Mouse (Mus musculus) neural tube, embryonic 15.5 days (tissue): ENCODE data around the gene Ugt1a8. TPM values are rescaled to one million over a fixed set of nuclear protein-coding genes. Genes with fewer than 3 reads are reported as not detected.
"Not testable (repeated sequence)": the region's sequence is repeated elsewhere in the genome, so short reads cannot be mapped to it uniquely, and the experiment has no call there.

Source experiments
- ATAC-seq: fragments of 200-750 bp; cut with Nextera tagmentation; 2 replicates; pipeline ENCODE4 v1.8.0; 2017; ENCODE audit warnings: mild to moderate bottlenecking, moderate TSS enrichment, moderate library complexity; ENCODE audit not compliant: low FRiP score
- H3K27ac ChIP-seq: fragments of 300-500 bp; sonication (generic); replicated peaks from 2 replicates; pipeline ENCODE4 v1.5.1; 2015; ENCODE audit warnings: mild to moderate bottlenecking, inconsistent platforms
- H3K27me3 ChIP-seq: fragments of 300-500 bp; sonication (generic); replicated peaks from 2 replicates; pipeline ENCODE4 v1.6.1; 2015; ENCODE audit warnings: inconsistent platforms
- H3K36me3 ChIP-seq: fragments of 300-500 bp; sonication (generic); 2 replicates; pipeline ENCODE4 v1.6.1; 2015; ENCODE audit warnings: inconsistent platforms
- H3K4me1 ChIP-seq: fragments of 300-500 bp; sonication (generic); 2 replicates; pipeline ENCODE4 v1.6.1; 2015; ENCODE audit warnings: inconsistent platforms
- H3K4me2 ChIP-seq: fragments of 300-500 bp; sonication (generic); 2 replicates; pipeline ENCODE4 v1.6.1; 2015; ENCODE audit warnings: inconsistent platforms, mild to moderate bottlenecking, moderate library complexity
- H3K4me3 ChIP-seq: fragments of 300-500 bp; sonication (generic); replicated peaks from 2 replicates; pipeline ENCODE4 v1.5.1; 2015; ENCODE audit warnings: mild to moderate bottlenecking, inconsistent platforms
- H3K9ac ChIP-seq: fragments of 300-500 bp; sonication (generic); replicated peaks from 2 replicates; pipeline ENCODE4 v1.6.1; 2015; ENCODE audit warnings: mild to moderate bottlenecking, inconsistent platforms
- H3K9me3 ChIP-seq: fragments of 300-500 bp; sonication (generic); replicated peaks from 2 replicates; pipeline ENCODE4 v1.6.1; 2016; ENCODE audit warnings: inconsistent platforms
- WGBS: fragments of 180-500 bp; shearing (Covaris S2); methylation state at CpG from one replicate; pipeline ENCODE4 v1.1.7; 2015; ENCODE audit warnings: mixed read lengths; 5-methylcytosine and 5-hydroxymethylcytosine counted together
- polyA plus RNA-seq: library from polyadenylated mRNA; unstranded; fragments of >200 nt; fragmentation: Nextera tagmentation; extraction: Ambion mirVana; gene quantifications from 2 replicates; pipeline ENCODE4 v1.2.1, GENCODE M21; 2015

The Ugt1a8 gene
- polyA plus RNA-seq, 1 experiment from 2014 or later, result not detected

DNA sequence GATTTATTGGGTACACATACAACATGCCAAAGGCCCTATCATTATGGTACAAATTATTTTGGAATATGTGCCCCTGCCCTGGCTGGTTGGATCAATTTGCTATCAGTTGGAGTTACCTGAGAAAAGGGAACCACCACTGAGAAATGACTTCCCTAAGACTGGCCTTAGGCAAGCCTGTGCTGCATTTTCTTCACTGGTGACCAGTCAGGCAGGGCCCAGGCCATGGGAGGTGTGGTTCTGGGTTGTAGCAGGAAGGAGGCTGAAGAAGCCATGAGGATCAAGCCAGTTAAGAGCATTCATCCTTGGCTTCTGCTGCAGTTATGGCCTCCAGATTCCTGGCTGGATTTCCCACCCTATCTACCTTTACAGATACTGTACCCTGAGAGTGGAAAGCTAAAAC, 4.7 kb downstream of the Ugt1a8 start:
- H3K27me3 ChIP-seq, result no peaks in the 10 kb centered on the region
- no peak overlapping the region for H3K9ac ChIP-seq
- no peak overlapping the region for H3K4me2 ChIP-seq
- H3K4me1 ChIP-seq, result peaks cover 3% of the 10 kb centered on the region; the same call in 1 of the 2 replicates
- H3K9me3 ChIP-seq, result no peaks in the 10 kb centered on the region
- no peak overlapping the region for H3K27ac ChIP-seq
- no peak for ATAC-seq
- no peaks in the 10 kb centered on the region for H3K36me3 ChIP-seq
- no peak overlapping the region for H3K4me3 ChIP-seq

DNA sequence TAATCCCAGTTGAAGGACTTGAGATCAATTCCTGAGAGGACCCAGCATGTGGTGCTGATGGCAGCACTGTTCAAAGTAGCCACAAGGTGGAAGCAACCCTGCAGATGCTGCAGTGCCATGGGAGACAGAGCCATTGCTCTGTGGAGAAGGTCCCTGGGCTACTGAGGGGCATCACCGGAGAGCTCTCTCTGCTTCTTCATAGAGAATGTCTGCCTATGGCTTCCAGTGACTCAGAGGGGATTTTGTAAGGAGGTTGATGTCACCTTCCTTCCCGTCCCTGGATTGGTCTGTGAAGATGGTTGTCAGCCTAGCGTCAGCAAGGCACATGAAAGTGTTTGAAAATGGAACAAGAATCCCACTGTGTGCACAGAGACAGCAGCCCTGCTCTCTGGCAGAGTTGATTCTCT, 6.7 kb downstream of the Ugt1a8 start:
- 81% methylated on average over 3 of the region's 3 CpGs for WGBS
- not testable (repeated sequence) for H3K36me3 ChIP-seq, H3K4me1 ChIP-seq, H3K9ac ChIP-seq, ATAC-seq, H3K9me3 ChIP-seq, H3K4me3 ChIP-seq, H3K27me3 ChIP-seq, H3K4me2 ChIP-seq
- 0 out of 2 replicates have a peak overlapping the region, but pooled peaks have one; percentile 33 for H3K27ac ChIP-seq

DNA sequence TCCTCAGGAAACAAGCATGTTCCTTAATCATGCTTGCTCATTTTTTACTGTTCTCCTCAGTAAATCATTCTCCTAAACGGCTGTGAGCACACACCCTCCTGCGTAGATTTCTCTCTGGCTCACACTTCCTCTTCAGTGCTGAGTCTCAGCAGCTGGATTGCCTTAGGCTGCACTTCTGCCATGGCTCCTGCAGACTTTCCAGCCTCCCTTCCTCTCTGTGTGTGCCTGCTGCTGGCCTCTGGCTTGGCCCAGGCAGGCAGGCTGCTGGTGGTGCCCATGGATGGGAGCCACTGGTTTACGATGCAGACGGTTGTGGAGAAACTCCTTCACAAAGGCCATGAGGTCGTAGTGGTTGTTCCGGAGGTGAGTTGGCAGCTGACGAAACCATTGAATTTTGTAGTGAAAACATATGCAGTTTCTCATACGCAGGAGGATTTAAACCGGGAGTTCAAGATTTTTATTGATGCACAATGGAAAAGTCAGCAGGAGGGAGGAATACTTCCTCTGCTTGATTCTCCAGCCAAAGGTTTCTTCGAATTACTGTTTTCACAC, 7.4 kb downstream of the Ugt1a8 start, which contains the start of gene Ugt1a7c:
Gene Ugt1a7c (plus strand): TSS at position 122 of the 552 bp plus-strand sequence.
- Histone ChIP-seq H3K4me3 (no peak within 1 kb of the TSS), H3K9ac (no peak within 1 kb of the TSS), H3K4me1 (peaks cover 3% of the 10 kb centered on the region; the same call in 1 of the 2 replicates), H3K27ac (0 out of 2 replicates have a peak within 1 kb of the TSS, but pooled peaks have one; percentile 33), H3K27me3 (no peaks in the 10 kb centered on the region), H3K4me2 (no peak within 1 kb of the TSS), H3K36me3 (no peaks in the 10 kb centered on the region), H3K9me3 (no peaks in the 10 kb centered on the region)
- ATAC-seq, result no peak
- 60% methylated on average over 10 of the region's 10 CpGs for WGBS

DNA sequence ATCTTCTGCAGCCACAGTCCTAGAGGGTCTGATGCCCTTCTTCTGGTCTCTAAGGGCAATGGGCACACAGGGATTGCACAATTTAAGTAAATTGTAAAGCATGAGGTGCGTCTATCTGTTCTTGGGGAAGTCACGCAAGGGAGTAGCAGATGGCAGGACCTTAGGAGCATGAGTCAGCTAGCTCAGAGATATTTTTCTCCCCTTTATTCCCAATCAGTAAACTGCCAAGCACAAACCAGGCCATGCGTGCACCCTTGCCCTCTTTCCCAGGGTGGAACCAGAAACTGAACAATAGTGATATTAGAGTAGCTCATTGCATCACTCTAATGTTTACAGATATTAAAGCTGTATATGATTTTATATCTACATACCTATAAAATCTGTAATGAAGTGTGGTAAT, 10.9 kb downstream of the Ugt1a8 start:
- not testable (repeated sequence) for H3K9ac ChIP-seq, H3K36me3 ChIP-seq, H3K4me1 ChIP-seq, H3K27me3 ChIP-seq, H3K4me3 ChIP-seq, H3K9me3 ChIP-seq, H3K27ac ChIP-seq, H3K4me2 ChIP-seq, ATAC-seq
- 89% methylated on average over 3 of the region's 3 CpGs for WGBS

DNA sequence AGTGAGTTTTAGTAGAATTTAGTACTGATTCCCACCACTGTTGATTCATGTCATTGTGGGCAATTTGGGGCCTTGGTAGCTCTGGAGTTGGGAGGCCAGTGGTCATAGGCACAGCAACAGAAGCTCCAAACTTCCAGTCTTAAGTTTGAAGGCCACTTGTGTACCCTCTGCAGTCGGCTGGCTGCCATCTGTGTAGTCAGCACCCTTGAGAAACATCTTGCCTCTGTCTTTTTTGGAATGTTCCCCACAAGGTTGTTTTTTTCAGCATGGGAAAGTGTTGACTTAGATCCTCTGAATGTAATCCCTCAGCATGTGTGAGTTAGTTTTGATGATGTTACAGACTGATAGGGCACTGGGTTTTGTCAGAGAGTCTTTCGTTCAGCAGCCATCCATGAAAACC, 12.1 kb downstream of the Ugt1a8 start:
- not testable (repeated sequence) for ATAC-seq, H3K9me3 ChIP-seq, H3K9ac ChIP-seq, H3K27me3 ChIP-seq, H3K27ac ChIP-seq, H3K4me3 ChIP-seq, H3K4me2 ChIP-seq, H3K4me1 ChIP-seq, H3K36me3 ChIP-seq
- 89% methylated on average over 2 of the region's 2 CpGs for WGBS

DNA sequence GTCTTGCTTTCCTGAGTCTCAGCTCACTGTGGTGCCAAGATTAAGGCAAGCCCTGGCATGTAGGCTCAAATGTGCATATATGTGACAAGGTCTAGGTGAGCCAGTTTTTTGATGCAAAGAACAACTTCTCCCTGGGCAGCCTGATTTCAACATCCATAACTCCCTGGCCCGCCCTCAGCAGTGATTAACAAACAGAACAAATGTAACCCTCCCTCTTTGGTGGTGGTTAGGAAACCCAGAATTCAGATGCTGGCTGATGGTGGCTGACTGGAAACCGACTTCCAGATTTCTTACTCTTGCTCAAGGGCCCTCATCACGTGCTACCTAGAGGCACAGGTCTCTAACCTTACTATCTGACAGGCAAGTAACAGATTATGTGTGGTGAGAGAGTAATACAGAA, 15.4 kb downstream of the Ugt1a8 start, which contains the start of gene Ugt1a6b:
Gene Ugt1a6b (plus strand): TSS at position 234 of the 400 bp plus-strand sequence.
- not testable (repeated sequence) for ATAC-seq, H3K9ac ChIP-seq
- WGBS, result 76% methylated on average over 3 of the region's 3 CpGs

DNA sequence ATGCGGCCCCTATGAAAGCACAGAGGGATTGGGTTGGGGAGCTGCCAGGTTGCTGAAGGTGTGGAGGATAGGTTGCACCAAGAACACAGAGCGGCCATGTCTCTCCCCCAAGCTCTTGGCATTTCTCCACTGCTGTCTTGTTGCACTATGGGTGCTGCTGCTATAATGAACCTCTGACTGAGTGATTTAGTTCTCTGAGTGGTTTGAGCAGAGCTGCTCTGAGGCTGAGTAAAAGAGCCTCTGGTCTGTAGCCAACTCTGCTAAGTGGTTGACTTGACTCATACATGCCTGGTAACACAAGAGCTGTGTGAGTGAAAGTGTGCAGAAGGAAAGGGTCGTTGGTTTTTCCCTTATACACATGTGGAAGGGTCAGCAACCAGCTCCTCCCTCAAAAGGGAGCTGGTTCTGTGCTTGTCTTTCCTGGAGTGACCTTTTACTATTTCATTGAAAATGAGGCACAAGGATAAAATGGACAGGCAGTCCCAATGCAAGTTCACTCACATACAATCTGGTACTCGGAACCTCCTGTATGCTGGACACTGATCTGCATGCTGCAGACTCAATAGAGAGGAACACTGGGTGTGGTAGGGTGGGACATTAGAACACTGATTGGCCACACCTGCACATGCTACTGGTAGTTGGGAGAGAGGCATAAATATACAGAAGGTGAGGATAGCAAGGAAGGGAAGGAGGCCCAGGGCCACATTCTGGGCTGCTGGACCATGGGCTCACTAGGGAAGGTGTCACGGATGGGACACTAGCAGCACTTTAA, 16.3 kb downstream of the Ugt1a8 start:
- WGBS, result 85% methylated on average over 4 of the region's 5 CpGs
- H3K4me3 ChIP-seq, H3K9ac ChIP-seq, H3K9me3 ChIP-seq, H3K27me3 ChIP-seq, H3K4me2 ChIP-seq, ATAC-seq, H3K4me1 ChIP-seq, H3K36me3 ChIP-seq, H3K27ac ChIP-seq: not testable (repeated sequence)

More for the DNA sequence above, 15.4 kb downstream of the Ugt1a8 start, which contains the start of gene Ugt1a6b:
- not testable (repeated sequence) for H3K36me3 ChIP-seq, H3K4me2 ChIP-seq, H3K4me3 ChIP-seq, H3K4me1 ChIP-seq, H3K9me3 ChIP-seq, H3K27ac ChIP-seq, H3K27me3 ChIP-seq

DNA sequence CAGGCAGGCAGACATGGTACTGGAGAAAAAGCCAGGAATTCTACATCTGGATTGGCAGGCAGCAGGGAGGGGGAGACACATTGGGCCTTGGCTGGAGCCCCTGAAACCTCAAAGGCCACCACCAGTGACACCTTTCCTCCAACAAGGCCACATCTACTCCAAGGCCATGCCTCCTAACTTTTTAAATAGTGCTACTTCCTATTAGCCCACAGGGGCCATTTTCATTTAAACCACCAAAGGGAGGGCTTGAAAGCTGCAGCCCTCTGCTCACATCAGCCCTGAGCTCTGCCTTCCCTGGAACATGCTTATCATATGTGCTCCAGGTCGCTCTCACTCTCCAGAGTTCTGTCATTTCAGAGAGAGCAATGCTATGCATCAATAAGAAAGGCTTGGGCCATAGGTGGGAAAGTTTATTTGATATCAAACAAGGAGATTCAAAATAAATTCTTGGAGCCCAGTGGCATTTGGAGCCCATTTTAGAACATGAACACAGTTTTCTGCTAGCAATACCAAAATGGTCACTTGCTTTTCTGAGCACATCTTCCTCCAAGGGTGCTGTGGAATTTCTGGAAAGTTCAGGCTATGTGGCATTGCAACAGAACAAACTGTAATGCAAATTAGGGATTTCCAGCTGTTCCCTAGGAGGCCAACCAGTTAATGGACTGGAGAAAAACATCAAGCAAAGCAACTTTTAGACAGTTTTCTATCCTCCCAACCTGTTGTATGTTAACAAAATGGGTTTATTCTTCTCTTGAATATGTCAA, 17.2 kb downstream of the Ugt1a8 start:
- Histone ChIP-seq H3K4me2 (no peak overlapping the region), H3K27ac (no peak overlapping the region), H3K4me3 (no peak overlapping the region), H3K4me1 (no peaks in the 10 kb centered on the region), H3K27me3 (no peaks in the 10 kb centered on the region), H3K36me3 (no peaks in the 10 kb centered on the region), H3K9ac (no peak overlapping the region), H3K9me3 (no peaks in the 10 kb centered on the region)
- ATAC-seq, result no peak
- 91% methylated on average over 1 of the region's 1 CpGs for WGBS

DNA sequence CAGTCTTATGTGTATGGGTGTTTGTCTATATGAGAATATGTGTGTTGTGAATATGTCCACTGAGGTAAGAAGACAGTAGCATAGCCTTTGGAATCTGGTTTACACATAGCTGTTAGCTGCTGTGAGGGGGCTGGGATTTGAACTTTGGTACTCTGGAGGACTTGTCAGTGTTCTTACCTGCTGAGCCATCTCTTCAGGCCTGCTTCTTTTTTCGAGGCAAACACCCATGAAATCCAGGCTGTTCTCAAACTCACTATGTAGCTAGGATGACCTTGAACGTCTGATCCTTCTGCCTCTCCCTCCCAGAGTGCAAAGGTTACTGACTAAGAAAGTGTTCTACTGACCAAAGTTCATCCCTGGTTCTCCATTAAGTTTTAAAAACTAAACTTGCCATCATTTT, 18.0 kb downstream of the Ugt1a8 start:
- H3K9me3 ChIP-seq, result no peaks in the 10 kb centered on the region
- no peaks in the 10 kb centered on the region for H3K36me3 ChIP-seq
- H3K4me3 ChIP-seq, result no peak overlapping the region
- no peaks in the 10 kb centered on the region for H3K27me3 ChIP-seq
- H3K27ac ChIP-seq, result no peak overlapping the region
- 59% methylated on average over 2 of the region's 2 CpGs for WGBS
- no peak for ATAC-seq
- no peak overlapping the region for H3K4me2 ChIP-seq
- H3K9ac ChIP-seq, result no peak overlapping the region
- H3K4me1 ChIP-seq, result no peaks in the 10 kb centered on the region

DNA sequence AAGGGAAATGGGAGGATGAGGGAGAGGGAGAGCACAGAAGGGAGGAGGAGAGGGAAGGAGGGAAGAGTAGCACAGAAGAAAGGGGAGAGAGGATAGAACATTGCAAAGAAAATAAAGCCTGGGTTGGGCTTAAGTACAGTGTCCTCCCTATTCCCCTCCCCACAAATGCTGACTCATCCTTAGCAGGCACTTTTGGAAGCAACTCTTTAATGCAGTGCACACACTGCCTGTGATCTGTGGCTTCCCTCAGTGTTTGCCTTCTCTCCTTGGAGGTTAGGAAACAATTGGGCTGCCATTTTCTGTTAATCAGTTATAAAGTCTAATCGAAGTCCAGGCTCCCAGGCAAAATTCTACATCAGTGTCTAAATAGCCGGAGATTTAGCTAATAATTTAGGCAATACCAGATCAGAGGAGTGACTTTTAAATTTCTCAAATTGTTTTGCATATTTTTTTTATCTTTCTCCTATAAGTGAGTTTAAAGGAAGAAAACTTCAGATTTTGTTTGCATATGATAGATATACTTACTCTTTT, 21.5 kb downstream of the Ugt1a8 start:
- H3K4me1 ChIP-seq, H3K36me3 ChIP-seq, H3K4me2 ChIP-seq, H3K27me3 ChIP-seq, H3K9ac ChIP-seq, H3K27ac ChIP-seq, H3K9me3 ChIP-seq, H3K4me3 ChIP-seq, ATAC-seq: not testable (repeated sequence)
- 91% methylated on average over 2 of the region's 2 CpGs for WGBS

DNA sequence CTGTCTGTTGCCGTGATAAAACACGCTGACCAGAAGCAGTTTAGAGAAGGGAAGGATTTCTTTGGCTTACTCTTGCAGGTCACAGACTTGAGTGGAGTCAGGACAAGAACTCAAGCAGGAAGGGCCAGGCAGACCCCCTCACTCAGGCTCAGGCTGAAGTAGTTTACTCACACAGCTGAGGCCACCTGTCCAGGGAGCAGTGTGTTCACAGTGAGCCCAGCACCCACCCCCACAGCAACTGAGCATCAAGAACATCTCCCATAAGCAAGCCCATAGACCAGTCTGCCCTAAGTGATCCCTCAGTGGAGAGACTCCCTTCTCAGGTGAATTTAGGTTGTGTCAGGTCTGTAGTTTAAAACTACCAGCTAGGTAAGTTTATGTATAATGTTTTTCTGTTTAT, 22.0 kb downstream of the Ugt1a8 start:
- H3K4me1 ChIP-seq, H3K9me3 ChIP-seq, H3K9ac ChIP-seq, H3K36me3 ChIP-seq, H3K4me3 ChIP-seq, ATAC-seq, H3K27ac ChIP-seq, H3K4me2 ChIP-seq, H3K27me3 ChIP-seq: not testable (repeated sequence)
- 84% methylated on average over 2 of the region's 2 CpGs for WGBS
